Mouse (Mus musculus) MEL (cell line): ENCODE measurements around the gene Bcat1. TPM values are rescaled to one million over a fixed set of nuclear protein-coding genes. Genes with fewer than 3 reads are reported as not detected.

ENCODE experiments used
- DNase-seq: peaks from one replicate; pipeline ENCODE4 v3.0.0; 2011; ENCODE audit warnings: low read depth, low spot score
- H3K27ac ChIP-seq: 2 replicates; pipeline ENCODE4 v1.5.1; 2012; ENCODE audit warnings: low read depth, mild to moderate bottlenecking, control low read depth, low read length, moderate library complexity; ENCODE audit not compliant: control insufficient read depth
- H3K27me3 ChIP-seq, 2 experiments: fragments of 150-350 bp in 1 of 2; sonication (generic) in 1 of 2; 2 replicates each; pipeline ENCODE4 v1.6.1; 2012; ENCODE audit warnings: low read length in 2 of 2, mild to moderate bottlenecking in 2 of 2, improper control_type of control experiment in 1 of 2, moderate library complexity in 1 of 2; ENCODE audit not compliant: insufficient read depth in 2 of 2, control insufficient read depth in 1 of 2
- H3K36me3 ChIP-seq, 2 experiments: 2 replicates each; pipeline ENCODE4 v1.6.1; 2012 to 2014; ENCODE audit warnings: low read length in 2 of 2, improper control_type of control experiment in 1 of 2, inconsistent platforms in 1 of 2, mild to moderate bottlenecking in 1 of 2; ENCODE audit not compliant: insufficient read depth in 2 of 2, control insufficient read depth in 1 of 2
- H3K4me1 ChIP-seq, 2 experiments: fragments of 150-350 bp in 1 of 2; sonication (generic) in 1 of 2; 2 replicates each; pipeline ENCODE4 v1.6.1; 2012; ENCODE audit warnings: low read length in 2 of 2, improper control_type of control experiment in 1 of 2, mild to moderate bottlenecking in 1 of 2; ENCODE audit not compliant: insufficient read depth in 2 of 2, control insufficient read depth in 1 of 2
- H3K4me3 ChIP-seq, 2 experiments: fragments of 150-350 bp in 1 of 2; sonication (generic) in 1 of 2; 2 replicates each; pipeline ENCODE4 v1.5.1; 2012; ENCODE audit warnings: low read depth in 2 of 2, low read length in 2 of 2, mild to moderate bottlenecking in 2 of 2, moderate library complexity in 2 of 2, control low read depth in 1 of 2, improper control_type of control experiment in 1 of 2; ENCODE audit not compliant: control insufficient read depth in 1 of 2, insufficient read depth in 1 of 2
- H3K79me2 ChIP-seq: 2 replicates; pipeline ENCODE4 v1.6.1; 2012; ENCODE audit warnings: mild to moderate bottlenecking, low read length, moderate library complexity; ENCODE audit not compliant: control insufficient read depth, poor library complexity, insufficient read depth
- H3K9ac ChIP-seq: 2 replicates; pipeline ENCODE4 v1.6.1; 2012; ENCODE audit warnings: low read depth, mild to moderate bottlenecking, control low read depth, low read length, moderate library complexity; ENCODE audit not compliant: control insufficient read depth, poor library complexity, severe bottlenecking
- H3K9me3 ChIP-seq: fragments of 150-350 bp; sonication (generic); replicated peaks from 2 replicates; pipeline ENCODE4 v1.6.1; 2012; ENCODE audit warnings: mild to moderate bottlenecking, low read length, improper control_type of control experiment, moderate library complexity; ENCODE audit not compliant: insufficient read depth
- CTCF ChIP-seq, 3 experiments: IDR thresholded peaks in 2 of 3; conservative IDR thresholded peaks in 1 of 3; 2 replicates each; pipeline ENCODE4 v1.5.1; 2011 to 2012; ENCODE audit warnings: low read length in 3 of 3, low read depth in 2 of 3, mild to moderate bottlenecking in 2 of 3, improper control_type of control experiment in 1 of 3, inconsistent platforms in 1 of 3, mixed read lengths in 1 of 3, moderate library complexity in 1 of 3; ENCODE audit not compliant: control insufficient read depth in 1 of 3, insufficient read depth in 1 of 3, poor library complexity in 1 of 3, severe bottlenecking in 1 of 3
- E2F4 ChIP-seq: IDR thresholded peaks from 2 replicates; pipeline ENCODE4 v1.6.1; 2011; ENCODE audit warnings: low read depth, low read length, improper control_type of control experiment, borderline replicate concordance
- JUND ChIP-seq: IDR thresholded peaks from 2 replicates; pipeline ENCODE4 v1.6.1; 2011; ENCODE audit warnings: low read depth, mild to moderate bottlenecking, improper control_type of control experiment, low read length
- KAT2A ChIP-seq: conservative IDR thresholded peaks from 2 replicates; pipeline ENCODE4 v1.6.1; 2012; ENCODE audit warnings: low read depth, low read length, improper control_type of control experiment, inconsistent platforms
- MAFK ChIP-seq: IDR thresholded peaks from 2 replicates; pipeline ENCODE4 v1.6.1; 2011; ENCODE audit warnings: low read depth, mild to moderate bottlenecking, low read length, improper control_type of control experiment, borderline replicate concordance
- MAX ChIP-seq: IDR thresholded peaks from 2 replicates; pipeline ENCODE4 v1.6.1; 2011; ENCODE audit warnings: low read length, improper control_type of control experiment
- MAZ ChIP-seq: IDR thresholded peaks from 2 replicates; pipeline ENCODE4 v1.6.1; 2012; ENCODE audit warnings: low read depth, mild to moderate bottlenecking, inconsistent platforms, low read length, improper control_type of control experiment
- MEF2A ChIP-seq: IDR thresholded peaks from 2 replicates; pipeline ENCODE4 v1.6.1; 2014; ENCODE audit warnings: low read depth, mild to moderate bottlenecking, inconsistent platforms, low read length, improper control_type of control experiment; ENCODE audit not compliant: poor library complexity, insufficient replicate concordance, severe bottlenecking; ENCODE audit errors: extremely low read depth
- NRF1 ChIP-seq: IDR thresholded peaks from 2 replicates; pipeline ENCODE4 v1.6.1; 2014; ENCODE audit warnings: low read depth, mild to moderate bottlenecking, inconsistent platforms, low read length, improper control_type of control experiment, moderate library complexity; ENCODE audit not compliant: poor library complexity, insufficient read depth, severe bottlenecking
- POLR2AphosphoS5 ChIP-seq: IDR thresholded peaks from 2 replicates; pipeline ENCODE4 v1.6.1; 2012; ENCODE audit warnings: low read depth, borderline replicate concordance, mild to moderate bottlenecking, inconsistent platforms, low read length, moderate library complexity, mixed read lengths
- RAD21 ChIP-seq: IDR thresholded peaks from 2 replicates; pipeline ENCODE4 v1.6.1; 2011; ENCODE audit warnings: mild to moderate bottlenecking, low read depth, low read length, improper control_type of control experiment
- RCOR1 ChIP-seq: IDR thresholded peaks from 2 replicates; pipeline ENCODE4 v1.6.1; 2012; ENCODE audit warnings: low read depth, mild to moderate bottlenecking, inconsistent platforms, low read length, improper control_type of control experiment
- SIN3A ChIP-seq: IDR thresholded peaks from 2 replicates; pipeline ENCODE4 v1.6.1; 2012; ENCODE audit warnings: low read length, improper control_type of control experiment, inconsistent platforms
- SMC3 ChIP-seq: IDR thresholded peaks from 2 replicates; pipeline ENCODE4 v1.6.1; 2011; ENCODE audit warnings: low read depth, low read length, improper control_type of control experiment
- TCF12 ChIP-seq: IDR thresholded peaks from 2 replicates; pipeline ENCODE4 v1.6.1; 2014; ENCODE audit warnings: low read depth, mild to moderate bottlenecking, inconsistent platforms, low read length, improper control_type of control experiment, moderate library complexity
- ZC3H11A ChIP-seq: IDR thresholded peaks from 2 replicates; pipeline ENCODE4 v1.6.1; 2012; ENCODE audit warnings: low read depth, mild to moderate bottlenecking, inconsistent platforms, low read length, improper control_type of control experiment
- polyA plus RNA-seq, 2 experiments: library from polyadenylated mRNA; stranded (reverse) in 1 of 2; unstranded in 1 of 2; fragments of >175 nt in 1 of 2; fragments of >200 nt in 1 of 2; gene quantifications; 2 replicates each; pipeline versions ENCODE4 v1.2.1 to v1.2.4; 2012; ENCODE audit warnings: low replicate concordance in 2 of 2, low read depth in 1 of 2; ENCODE audit not compliant: insufficient read length in 2 of 2, insufficient read depth in 1 of 2, missing spikeins in 1 of 2
- total RNA-seq: library from RNA; depleted of rRNA; stranded (reverse); fragments of 300-350 nt; gene quantifications from 2 replicates; pipeline ENCODE4 v1.2.3, GENCODE M21; 2012

The Bcat1 gene
- total and polyA plus RNA-seq, 3 experiments, result not detected

DNA sequence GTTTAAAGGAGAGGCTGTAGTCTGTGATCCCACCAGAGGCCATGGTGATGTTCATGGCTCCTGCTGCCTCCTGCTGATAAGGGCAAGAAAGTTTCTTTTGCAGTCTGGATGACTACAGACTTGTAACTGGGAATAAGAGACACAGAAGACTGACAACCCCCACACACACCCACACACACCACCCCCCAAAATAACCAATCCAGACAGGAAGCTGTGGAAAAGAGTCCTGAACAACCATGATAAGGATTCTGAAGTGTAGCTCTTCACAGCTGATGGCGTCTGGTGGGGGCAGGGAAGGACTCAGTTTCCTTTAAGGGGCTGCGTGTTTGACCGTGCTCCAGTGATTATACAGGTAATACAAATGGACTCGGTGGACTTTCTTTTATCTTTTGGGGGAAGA is 13.4 kb upstream of the Bcat1 start (continued):
- TF ChIP-seq POLR2AphosphoS5 (no peak), RCOR1 (0 out of 2 replicates have a peak, but pooled peaks have one; percentile 27), MEF2A (no peak), TCF12 (peak; percentile 40; the same call in 1 of the 2 replicates), NRF1 (no peak), E2F4 (no peak), MAFK (no peak), MAZ (no peak)
- TF ChIP-seq, all 39 proteins: peak for 7

DNA sequence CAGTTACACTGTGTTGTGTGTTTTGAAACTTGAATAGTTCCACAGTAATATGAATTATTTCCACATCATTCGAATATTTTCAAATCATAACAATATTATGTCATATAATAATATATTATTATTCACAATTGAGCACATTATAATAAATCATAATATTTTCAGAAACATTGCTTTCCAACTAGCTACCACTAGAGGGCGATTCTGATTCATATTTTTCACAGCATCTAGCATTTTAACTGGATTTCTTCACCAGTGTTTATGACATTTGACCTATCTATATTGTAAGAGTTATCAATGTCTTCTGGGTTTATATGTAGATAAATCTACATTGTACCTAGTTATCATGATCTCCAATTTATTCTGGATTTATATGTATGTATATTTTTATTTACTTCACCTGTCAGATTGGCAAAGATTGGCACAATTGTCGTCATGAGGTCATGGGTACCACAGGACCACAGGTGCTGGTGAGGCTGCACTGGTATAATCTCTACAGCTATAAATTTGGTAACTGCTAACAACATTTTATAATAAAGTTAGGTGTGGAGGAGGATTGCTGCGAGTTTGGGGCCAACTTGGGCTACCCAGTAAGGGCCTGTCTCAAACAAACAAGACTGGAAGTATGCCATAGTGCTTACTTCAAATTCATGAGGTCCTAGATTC is 12.6 kb upstream of the Bcat1 start:
- Histone ChIP-seq H3K4me1 (peaks cover 2 to 8% of the 10 kb centered on the region in 2 experiments; a peak in 3 of 4 replicates), H3K27me3 (peaks cover 0 to 2% of the 10 kb centered on the region in 2 experiments; a peak in 1 of 4 replicates), H3K36me3 (peaks cover 0 to 3% of the 10 kb centered on the region in 2 experiments; a peak in 2 of 4 replicates), H3K27ac (no peak overlapping the region), H3K4me3 (no peak overlapping the region), H3K9ac (no peak overlapping the region), H3K9me3 (no peaks in the 10 kb centered on the region), H3K79me2 (no peaks in the 10 kb centered on the region)
- peak; percentile 51 for DNase-seq
- no peak for TF ChIP-seq MAX
- peak; percentile 88 for TF ChIP-seq ZC3H11A
- 0 out of 2 replicates have a peak, but pooled peaks have one; percentile 20 for TF ChIP-seq SIN3A
- TF ChIP-seq SMC3, result peak; percentile 83
- TF ChIP-seq KAT2A, result no peak
- peak; percentile 34 to 78 (median 55) for TF ChIP-seq CTCF (IDR thresholded peaks at IDR 0.05 in 2 of 3, conservative IDR thresholded peaks at IDR 0.05 in 1 of 3; ENCODE audit: control insufficient read depth in 1 of 3, insufficient read depth in 1 of 3, low read depth in 2 of 3, low read length in 3 of 3, poor library complexity in 1 of 3, severe bottlenecking in 1 of 3)
- TF ChIP-seq RAD21, result peak; percentile 96
- TF ChIP-seq NRF1, result no peak
- TF ChIP-seq JUND, result no peak; the same call in 1 of the 2 replicates
